Mouse (Mus musculus) neural tube, embryonic 15.5 days (tissue): ENCODE measurements around the gene Coq5. TPM values are rescaled to one million over a fixed set of nuclear protein-coding genes. Genes with fewer than 3 reads are reported as not detected.

Source experiments
- ATAC-seq: fragments of 200-750 bp; cut with Nextera tagmentation; 2 replicates; pipeline ENCODE4 v1.8.0; 2017; ENCODE audit warnings: mild to moderate bottlenecking, moderate TSS enrichment, moderate library complexity; ENCODE audit not compliant: low FRiP score
- H3K27ac ChIP-seq: fragments of 300-500 bp; sonication (generic); replicated peaks from 2 replicates; pipeline ENCODE4 v1.5.1; 2015; ENCODE audit warnings: mild to moderate bottlenecking, inconsistent platforms
- H3K27me3 ChIP-seq: fragments of 300-500 bp; sonication (generic); replicated peaks from 2 replicates; pipeline ENCODE4 v1.6.1; 2015; ENCODE audit warnings: inconsistent platforms
- H3K36me3 ChIP-seq: fragments of 300-500 bp; sonication (generic); 2 replicates; pipeline ENCODE4 v1.6.1; 2015; ENCODE audit warnings: inconsistent platforms
- H3K4me1 ChIP-seq: fragments of 300-500 bp; sonication (generic); 2 replicates; pipeline ENCODE4 v1.6.1; 2015; ENCODE audit warnings: inconsistent platforms
- H3K4me2 ChIP-seq: fragments of 300-500 bp; sonication (generic); 2 replicates; pipeline ENCODE4 v1.6.1; 2015; ENCODE audit warnings: inconsistent platforms, mild to moderate bottlenecking, moderate library complexity
- H3K4me3 ChIP-seq: fragments of 300-500 bp; sonication (generic); replicated peaks from 2 replicates; pipeline ENCODE4 v1.5.1; 2015; ENCODE audit warnings: mild to moderate bottlenecking, inconsistent platforms
- H3K9ac ChIP-seq: fragments of 300-500 bp; sonication (generic); replicated peaks from 2 replicates; pipeline ENCODE4 v1.6.1; 2015; ENCODE audit warnings: mild to moderate bottlenecking, inconsistent platforms
- H3K9me3 ChIP-seq: fragments of 300-500 bp; sonication (generic); replicated peaks from 2 replicates; pipeline ENCODE4 v1.6.1; 2016; ENCODE audit warnings: inconsistent platforms
- WGBS: fragments of 180-500 bp; shearing (Covaris S2); methylation state at CpG from one replicate; pipeline ENCODE4 v1.1.7; 2015; ENCODE audit warnings: mixed read lengths; 5-methylcytosine and 5-hydroxymethylcytosine counted together
- polyA plus RNA-seq: library from polyadenylated mRNA; unstranded; fragments of >200 nt; fragmentation: Nextera tagmentation; extraction: Ambion mirVana; gene quantifications from 2 replicates; pipeline ENCODE4 v1.2.1, GENCODE M21; 2015

Coq5 gene
- polyA plus RNA-seq, 1 experiment from 2014 or later, result 63.7 TPM

- Histone ChIP-seq H3K27me3 (no peaks in the 10 kb centered on the region), H3K9me3 (no peaks in the 10 kb centered on the region), H3K4me2 (peak overlapping the region; percentile 77), H3K4me1 (peaks cover 35% of the 10 kb centered on the region), H3K4me3 (peak overlapping the region; percentile 80), H3K27ac (peak overlapping the region; percentile 91), H3K9ac (peak overlapping the region; percentile 95), H3K36me3 (peaks cover 44% of the 10 kb centered on the region)
- peak; percentile 19 for ATAC-seq
- WGBS, result 12% methylated on average over 36 of the region's 36 CpGs
Measured at GRCm38 (mm10) chr5:115341314-115342165, 62.1 kb downstream of the Coq5 start.

Other genes starting within 250 kb of the Coq5 start
- 36.7 and 40.5 TPM in 2 replicates for gene Gm10401, start 181.4 kb upstream of the Coq5 start, polyA plus RNA-seq
- 22.2 and 35.9 TPM in 2 replicates for gene Acads, start 160.3 kb upstream of the Coq5 start, polyA plus RNA-seq
- 31.1 and 31.8 TPM in 2 replicates for gene Unc119b, start 144.7 kb upstream of the Coq5 start, polyA plus RNA-seq
- gene Mlec, start 121.5 kb upstream of the Coq5 start, polyA plus RNA-seq, result 34.3 and 40.4 TPM in 2 replicates
- 17.4 and 23.1 TPM in 2 replicates for gene Cabp1, start 85.3 kb upstream of the Coq5 start, polyA plus RNA-seq
- 117 and 127 TPM in 2 replicates for gene Pop5, start 43.8 kb upstream of the Coq5 start, polyA plus RNA-seq
- gene Rnf10, start 6.8 kb upstream of the Coq5 start, polyA plus RNA-seq, result 171 and 197 TPM in 2 replicates
- gene Dynll1, start 21.3 kb downstream of the Coq5 start, polyA plus RNA-seq, result 1,284 and 1,328 TPM in 2 replicates
- gene Srsf9, start 47.5 kb downstream of the Coq5 start, polyA plus RNA-seq, result 138 and 154 TPM in 2 replicates
- gene Gatc, start 61.5 kb downstream of the Coq5 start, polyA plus RNA-seq, result 32.2 and 37.0 TPM in 2 replicates
- gene Triap1, start 61.6 kb downstream of the Coq5 start, polyA plus RNA-seq, result 56.1 and 56.8 TPM in 2 replicates
- gene Cox6a1, start 69.3 kb downstream of the Coq5 start, polyA plus RNA-seq, result 1,223 and 1,358 TPM in 2 replicates
- gene Msi1, start 149.9 kb downstream of the Coq5 start, polyA plus RNA-seq, result 29.4 and 37.9 TPM in 2 replicates
- 0.81 and 1.1 TPM in 2 replicates for gene Pla2g1b, start 186.6 kb downstream of the Coq5 start, polyA plus RNA-seq
- 31.0 and 37.1 TPM in 2 replicates for gene Sirt4, start 205.1 kb downstream of the Coq5 start, polyA plus RNA-seq
- 21.3 and 28.2 TPM in 2 replicates for gene Pxn, start 227.0 kb downstream of the Coq5 start, polyA plus RNA-seq